Mouse (Mus musculus): ENCODE results near the gene Cops2.

The Cops2 gene

GRCm38 (mm10) chr2:125781978-125782718 is 76.8 kb downstream of the Cops2 start:
- no peak for DNase-seq (ENCODE audit: extremely low spot score, low spot score)

GRCm38 (mm10) chr2:125781006-125781405 is 77.9 kb downstream of the Cops2 start:
- no peak for DNase-seq (ENCODE audit: extremely low spot score, low spot score)
